Mouse (Mus musculus) left cerebral cortex, adult 9 months (tissue): ENCODE data around the gene Ankmy2.
"Not testable (repeated sequence)": the region's sequence is repeated elsewhere in the genome, so short reads cannot be mapped to it uniquely, and the experiment has no call there.

ENCODE experiments used
- DNase-seq, 2 experiments: peaks; one replicate each; pipeline ENCODE4 v3.0.0; 2022; ENCODE audit warnings: low spot score in 2 of 2

Ankmy2 gene

DNA sequence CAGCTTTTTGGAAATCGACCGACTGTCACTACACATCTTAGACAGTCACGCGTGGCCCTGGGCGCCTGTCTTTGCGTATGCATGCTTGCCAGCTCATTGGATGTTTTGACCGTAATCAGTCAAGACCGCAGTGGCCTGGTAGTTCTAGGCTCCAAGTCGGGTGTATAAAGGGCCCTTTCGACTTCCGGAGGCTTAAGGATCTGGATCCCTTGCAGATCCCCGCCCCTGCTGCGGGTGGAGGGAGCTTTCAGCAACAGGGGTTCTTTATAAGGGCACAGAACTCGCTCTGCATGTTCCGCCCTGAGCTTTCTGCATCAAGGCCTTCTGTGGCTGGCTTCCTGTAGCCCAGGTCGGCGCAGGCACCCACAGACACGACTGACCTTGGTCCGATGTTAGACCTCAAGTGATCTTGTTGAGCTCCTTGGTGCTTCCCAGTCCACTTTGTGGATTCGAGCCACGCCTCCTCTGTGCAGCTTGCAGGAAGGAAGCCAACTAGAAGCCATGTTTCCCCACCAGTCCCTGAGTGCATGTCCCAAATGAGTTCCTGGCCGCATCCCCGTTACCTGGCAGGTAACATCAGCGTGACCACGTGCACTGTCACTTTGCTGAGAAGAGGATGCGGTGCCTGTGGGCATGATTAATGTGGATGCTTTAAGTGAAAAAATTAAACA lies 859 bp downstream of the Ankmy2 start, which contains the start of gene Bzw2:
Bzw2 (minus strand) TSS at position 443 of the 671 bp plus-strand sequence.
- peak in 1 of 2 experiments; percentile 59 for DNase-seq

DNA sequence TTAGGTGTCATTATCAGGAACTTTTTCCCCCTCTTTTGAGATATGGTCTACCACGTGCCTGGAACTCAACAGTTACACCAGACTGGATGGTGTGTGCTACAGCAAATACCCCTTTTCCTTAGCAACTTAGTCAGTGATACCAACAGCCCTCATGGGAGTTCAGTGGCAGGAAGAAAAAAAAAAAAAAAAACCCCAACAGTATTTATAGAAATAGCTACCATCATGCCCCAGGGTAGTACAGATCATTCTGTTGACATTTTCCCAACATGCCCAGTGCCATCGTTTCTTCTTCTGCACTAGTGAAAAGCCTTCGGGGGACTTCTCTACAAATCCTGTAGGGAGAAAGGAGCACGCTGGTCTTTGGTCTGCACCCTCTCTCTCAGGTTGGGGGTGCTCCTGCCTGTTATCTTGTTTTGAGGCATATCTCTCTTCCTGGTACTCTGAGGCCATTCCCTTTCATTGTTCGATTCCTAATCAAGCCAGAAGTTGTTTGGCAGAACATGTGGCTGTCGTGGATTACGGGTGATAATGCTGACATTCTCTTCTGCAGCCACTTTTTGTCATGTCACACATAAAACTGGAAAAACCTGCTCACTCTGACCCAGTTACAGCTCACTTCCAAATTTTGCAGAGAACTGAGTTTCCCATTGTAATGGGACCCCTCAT lies 7.3 kb downstream of the Ankmy2 start:
- no peak for DNase-seq

- DNase-seq: no peak
These were observed 8.4 kb downstream of the Ankmy2 start for GRCm38 (mm10) chr12:36165299-36165698.

DNA sequence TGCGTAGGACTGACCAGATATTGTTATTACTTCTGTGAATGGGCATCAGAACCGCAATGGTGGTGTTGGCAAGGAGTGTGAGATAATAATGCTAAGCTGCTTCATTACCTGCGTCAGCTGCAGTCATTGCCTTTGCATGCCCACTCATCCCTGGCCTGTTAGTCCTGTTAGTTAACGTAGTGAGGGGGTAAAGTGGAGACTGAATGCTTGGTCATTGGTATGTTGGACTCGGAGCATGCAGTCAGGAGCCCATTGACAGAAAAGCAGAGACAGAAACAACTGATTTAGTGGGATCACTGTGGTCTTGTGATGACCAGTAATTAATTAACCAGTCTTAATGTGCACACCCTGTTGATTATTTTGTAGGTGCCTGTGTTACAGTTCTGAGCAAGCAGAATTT lies 20.3 kb downstream of the Ankmy2 start:
- no peak for DNase-seq

- no peak for DNase-seq
These were observed 25.7 kb downstream of the Ankmy2 start for GRCm38 (mm10) chr12:36182570-36182969.

DNA sequence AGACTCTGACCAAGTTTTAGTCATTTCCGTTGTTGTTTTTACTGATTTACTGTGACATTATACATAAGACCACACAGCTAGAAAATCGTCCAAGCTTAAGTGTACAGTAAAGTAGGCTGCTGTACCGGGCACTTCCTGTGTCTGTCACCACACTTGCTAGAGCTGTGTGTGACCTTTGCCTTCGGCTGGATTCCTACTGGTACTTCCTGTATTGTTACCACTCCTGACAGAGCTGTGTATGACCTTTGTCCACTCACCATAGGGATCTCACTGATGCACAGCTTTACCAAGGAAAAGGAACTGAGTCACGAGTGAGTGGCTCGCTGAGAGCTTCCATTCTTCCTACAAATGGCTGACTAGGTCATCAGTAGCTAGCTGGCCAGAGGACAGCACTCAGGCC lies 30.2 kb downstream of the Ankmy2 start:
- no peak for DNase-seq

- no peak for DNase-seq
These were observed 32.7 kb downstream of the Ankmy2 start for GRCm38 (mm10) chr12:36189610-36190009.

DNA sequence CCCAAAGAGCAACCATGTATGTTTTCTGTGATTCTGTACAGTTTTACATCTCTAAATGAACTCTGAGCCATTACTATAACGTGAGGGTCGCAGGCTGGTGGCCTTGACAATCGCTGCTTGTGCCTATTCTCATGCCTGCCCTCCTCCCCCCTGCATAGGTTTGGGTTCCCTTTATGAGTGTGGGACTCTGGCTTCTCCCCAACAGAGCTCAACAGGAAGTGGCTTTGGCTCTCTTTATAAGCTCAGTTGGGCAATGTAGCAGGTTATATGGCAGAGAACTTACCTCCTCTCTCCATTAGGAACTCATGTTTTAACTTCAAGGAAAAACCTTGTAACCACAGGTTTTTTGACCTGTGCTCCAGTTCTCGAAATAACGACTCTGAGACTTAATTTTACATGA lies 33.4 kb downstream of the Ankmy2 start:
- no peak for DNase-seq

- DNase-seq: no peak
These were observed 38.1 kb downstream of the Ankmy2 start for GRCm38 (mm10) chr12:36194976-36195375.

- DNase-seq: not testable (repeated sequence)
These were observed 48.7 kb downstream of the Ankmy2 start for GRCm38 (mm10) chr12:36205579-36206119.

GRCm38 (mm10) chr12:36207072-36207799 lies 50.3 kb downstream of the Ankmy2 start:
- DNase-seq: peak in 1 of 2 experiments; percentile 50

DNA sequence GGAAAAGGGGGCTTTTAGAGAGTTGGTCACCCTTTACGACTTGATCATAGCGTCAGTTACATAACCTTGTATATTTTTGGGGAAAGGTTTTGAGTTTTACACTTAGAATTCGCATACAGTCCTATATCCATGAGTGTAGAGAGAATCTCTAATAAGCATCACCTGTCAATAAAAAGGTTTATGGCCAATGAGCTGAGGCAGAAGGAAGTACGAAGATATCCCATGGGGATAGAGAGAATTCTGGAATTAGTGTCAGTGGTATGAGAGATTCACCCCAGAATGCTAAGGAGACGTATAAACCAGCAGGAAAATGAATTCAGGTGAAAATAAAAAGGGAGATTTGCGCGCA lies 50.9 kb downstream of the Ankmy2 start:
- no peak for DNase-seq

DNA sequence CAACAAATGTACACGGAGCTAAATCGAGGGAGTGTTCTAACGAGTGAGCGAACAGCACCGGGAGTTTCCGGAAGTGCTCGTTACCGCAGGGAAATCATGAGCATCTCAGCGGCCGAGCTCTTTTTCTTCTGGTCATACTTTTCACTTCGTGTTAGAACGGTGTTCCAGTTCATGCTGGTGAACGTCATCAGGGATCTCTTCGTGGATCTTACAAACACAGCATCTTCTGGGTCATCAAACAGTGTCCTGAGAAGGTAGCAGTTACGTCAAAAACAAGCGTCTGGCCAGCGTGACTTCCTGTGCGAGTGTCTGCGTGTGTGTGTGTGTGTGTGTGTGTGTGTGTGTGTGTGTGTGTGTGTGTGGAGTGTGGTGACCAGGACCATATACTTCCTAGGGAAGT lies 51.5 kb downstream of the Ankmy2 start:
- DNase-seq: peak in 1 of 2 experiments; percentile 26

DNA sequence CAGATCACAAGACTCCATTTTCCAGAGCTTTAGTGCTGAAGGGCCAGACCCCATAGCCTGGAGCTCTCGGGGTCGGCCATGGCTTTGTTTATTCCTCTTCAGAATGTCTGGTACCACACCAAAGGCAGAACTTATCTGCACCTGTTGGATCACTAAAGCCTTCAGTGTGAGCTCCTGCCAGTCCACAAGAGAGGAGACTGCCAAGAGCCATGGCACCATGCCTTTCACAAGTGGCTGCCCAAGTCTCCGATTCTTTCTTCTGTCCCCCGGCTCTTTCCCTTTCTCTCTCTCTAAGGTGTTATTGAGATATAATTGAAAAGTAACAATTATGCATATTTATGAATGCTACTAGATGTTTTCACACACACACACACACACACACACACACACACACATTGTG lies 53.2 kb downstream of the Ankmy2 start:
- DNase-seq: no peak

DNA sequence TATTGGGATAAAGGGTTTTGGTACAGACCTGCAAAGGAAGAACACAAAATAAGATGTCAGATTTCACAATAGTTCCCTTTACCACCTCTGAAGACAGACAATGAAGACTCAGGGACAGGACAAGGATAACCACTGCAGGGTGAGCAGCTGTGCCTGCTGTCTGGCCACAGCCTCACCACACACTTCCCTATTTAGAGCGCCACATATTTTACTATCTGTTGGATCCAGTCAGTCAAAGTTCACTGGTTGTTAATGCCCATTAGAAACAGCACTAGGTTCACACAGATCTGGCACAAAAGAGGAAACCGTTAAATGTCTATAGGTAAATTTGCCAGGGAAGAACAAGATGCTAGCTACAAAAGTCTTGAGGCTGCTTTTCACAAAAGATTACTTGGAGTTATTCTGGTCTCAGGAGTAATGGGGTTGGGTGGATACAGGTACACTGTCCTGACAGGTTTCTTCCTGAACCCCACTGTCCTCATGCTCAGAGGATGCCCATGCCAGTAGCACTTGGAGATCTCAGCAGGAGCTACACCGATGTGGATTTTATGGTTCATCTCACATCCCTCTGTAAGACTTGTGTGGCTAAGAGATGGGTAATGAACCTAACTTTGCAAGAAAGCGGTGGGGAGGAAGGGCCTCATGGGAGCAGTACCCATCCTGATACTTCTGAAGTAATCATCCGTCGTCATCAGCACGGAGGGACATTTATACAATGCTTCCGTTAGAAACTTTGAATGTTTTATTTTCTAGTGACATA lies 57.7 kb downstream of the Ankmy2 start:
- DNase-seq: no peak

DNA sequence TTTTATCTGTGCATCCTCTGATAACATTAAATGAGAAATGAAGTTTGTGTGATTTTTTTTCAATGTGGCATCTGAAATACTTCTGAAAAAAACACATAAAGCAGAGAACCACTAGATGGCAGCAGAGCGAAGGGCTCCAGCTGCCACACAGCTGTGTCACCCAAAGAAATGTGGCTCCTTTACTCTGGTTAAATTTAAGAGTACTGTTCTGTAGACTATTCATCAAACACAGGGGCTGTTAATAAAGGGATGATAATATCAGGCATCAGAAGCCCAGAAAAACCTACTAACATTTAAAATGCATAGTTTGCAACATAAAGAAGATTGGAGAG lies 58.2 kb downstream of the Ankmy2 start:
- peak in 1 of 2 experiments; percentile 24 for DNase-seq

DNA sequence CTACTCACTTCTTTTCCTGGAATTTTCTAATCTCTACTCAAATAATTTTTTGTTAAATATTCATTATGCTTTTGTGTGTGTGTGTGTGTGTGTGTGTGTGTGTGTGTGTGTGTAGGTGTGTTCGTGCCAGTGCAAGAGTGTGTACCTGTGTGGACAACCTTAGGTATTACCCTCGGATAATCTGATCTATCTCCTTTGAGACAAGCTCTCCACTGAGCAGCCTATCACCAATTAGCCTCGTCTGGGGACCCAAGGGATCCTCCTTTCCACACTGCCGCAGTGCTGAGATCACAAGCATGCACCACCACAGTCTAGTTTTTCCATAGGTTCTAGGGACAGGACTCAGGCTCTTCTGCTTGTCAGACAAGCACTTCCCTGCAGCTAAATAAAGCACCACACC lies 59.3 kb downstream of the Ankmy2 start:
- no peak for DNase-seq

GRCm38 (mm10) chr12:36216905-36217304 lies 60.0 kb downstream of the Ankmy2 start:
- DNase-seq: no peak

GRCm38 (mm10) chr12:36224392-36224791 lies 67.5 kb downstream of the Ankmy2 start:
- no peak for DNase-seq

GRCm38 (mm10) chr12:36231386-36231785 lies 74.5 kb downstream of the Ankmy2 start:
- no peak for DNase-seq

- no peak for DNase-seq
These were observed 84.3 kb downstream of the Ankmy2 start for GRCm38 (mm10) chr12:36241171-36241570.
